In the genomic region with DNA sequence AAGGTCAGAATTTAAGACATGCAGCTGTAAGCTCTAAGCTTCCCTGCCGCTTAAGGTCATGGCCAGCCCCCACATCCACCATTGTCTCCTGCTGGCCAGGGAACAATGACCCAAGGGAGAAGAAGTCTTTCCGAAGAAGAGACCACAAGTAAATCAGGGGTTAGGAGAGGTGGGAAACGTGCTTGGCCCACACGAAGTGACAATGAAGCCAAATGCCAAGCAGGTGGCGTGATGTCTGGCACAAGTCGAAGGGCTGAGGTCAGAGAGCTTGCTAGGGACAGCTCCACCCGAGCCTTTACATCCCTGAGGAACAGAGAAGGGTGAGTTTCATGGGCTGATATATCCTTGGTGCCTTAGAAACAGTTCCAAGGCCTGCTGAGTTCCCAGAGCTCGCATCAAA, we compare ENCODE assay signal across 8 mouse cellular contexts. TPM values are rescaled to one million over a fixed set of nuclear protein-coding genes. Genes with fewer than 3 reads are reported as not detected.
DNase-seq lines count a peak whose midpoint lies in the region; ATAC-seq and TF ChIP-seq lines count a peak whose summit lies in the region.

No protein-coding gene starts in this region.

- H3K27ac ChIP-seq in kidney, embryonic 15.5 days: peak overlapping the region; percentile 74
- H3K27ac ChIP-seq in kidney, adult 2 months (ENCODE audit: insufficient read depth, low read depth, low read length): no peak overlapping the region
- peak overlapping the region; percentile 64 for H3K27ac ChIP-seq in embryonic facial prominence, embryonic 12.5 days
- peak overlapping the region; percentile 74 for H3K27ac ChIP-seq in limb, embryonic 12.5 days

- TF ChIP-seq POLR2A in kidney, adult 2 months (IDR thresholded peaks at IDR 0.05; ENCODE audit: low read depth, low read length): no peak

- no peak for ATAC-seq in kidney, embryonic 15.5 days (replicated peaks; ENCODE audit: low FRiP score)
- ATAC-seq in embryonic facial prominence, embryonic 12.5 days (ENCODE audit: insufficient number of reproducible peaks, insufficient read depth, low FRiP score, low TSS enrichment): no peak
- ATAC-seq in limb, embryonic 12.5 days (ENCODE audit: insufficient number of reproducible peaks, insufficient read depth, low FRiP score, low TSS enrichment, low read depth): no peak
- ATAC-seq in CD4-positive, CD25-positive, alpha-beta regulatory T cell, adult 4 months: no peak

- intact Hi-C loops in gastrocnemius, postnatal 36 days (cut with DNase I): no loop called here

- WGBS in kidney, embryonic 15.5 days: 47% methylated on average over 8 of the region's 8 CpGs
- WGBS in kidney, adult 2 months: 74% methylated on average over 8 of the region's 8 CpGs
- WGBS in embryonic facial prominence, embryonic 12.5 days: 75% methylated on average over 8 of the region's 8 CpGs
- WGBS in limb, embryonic 12.5 days: 72% methylated on average over 8 of the region's 8 CpGs

- no peaks in the 10 kb centered on the region for H3K9me3 ChIP-seq in kidney, embryonic 15.5 days (replicated peaks)
- H3K9me3 ChIP-seq in embryonic facial prominence, embryonic 12.5 days: no peaks in the 10 kb centered on the region
- H3K9me3 ChIP-seq in limb, embryonic 12.5 days: no peaks in the 10 kb centered on the region

- no peak for DNase-seq in kidney, adult 2 months
- DNase-seq in gastrocnemius, postnatal 36 days: peak; percentile 64 to 65
- no peak for DNase-seq in urinary bladder, adult 18-20 months (ENCODE audit: low spot score in 2 of 2)
- DNase-seq in embryo, embryonic 10.5 days (ENCODE audit: low spot score): no peak

- no peak overlapping the region for H3K4me2 ChIP-seq in kidney, embryonic 15.5 days
- H3K4me2 ChIP-seq in embryonic facial prominence, embryonic 12.5 days (replicated peaks): no peak overlapping the region
- H3K4me2 ChIP-seq in limb, embryonic 12.5 days: no peak overlapping the region

- peaks cover 27% of the 10 kb centered on the region for H3K4me1 ChIP-seq in kidney, embryonic 15.5 days
- 0 out of 2 replicates have a peak, but pooled peaks cover 3% of the 10 kb centered on the region for H3K4me1 ChIP-seq in kidney, adult 2 months (ENCODE audit: control insufficient read depth, insufficient read depth, low read length)
- peaks cover 15% of the 10 kb centered on the region for H3K4me1 ChIP-seq in embryonic facial prominence, embryonic 12.5 days
- peaks cover 11% of the 10 kb centered on the region for H3K4me1 ChIP-seq in limb, embryonic 12.5 days (replicated peaks)

- H3K36me3 ChIP-seq in kidney, embryonic 15.5 days: no peaks in the 10 kb centered on the region
- no peaks in the 10 kb centered on the region for H3K36me3 ChIP-seq in kidney, adult 2 months (ENCODE audit: control insufficient read depth, insufficient read depth, low read length)
- no peaks in the 10 kb centered on the region for H3K36me3 ChIP-seq in embryonic facial prominence, embryonic 12.5 days
- H3K36me3 ChIP-seq in limb, embryonic 12.5 days: no peaks in the 10 kb centered on the region

- no peak for TF ChIP-seq CTCF in kidney, adult 2 months (conservative IDR thresholded peaks at IDR 0.05; ENCODE audit: insufficient read depth, insufficient read length, low read depth, low read length)

- no peaks in the 10 kb centered on the region for H3K27me3 ChIP-seq in kidney, embryonic 15.5 days
- no peaks in the 10 kb centered on the region for H3K27me3 ChIP-seq in kidney, adult 2 months (replicated peaks; ENCODE audit: control insufficient read depth, insufficient read depth, low read length)
- no peaks in the 10 kb centered on the region for H3K27me3 ChIP-seq in embryonic facial prominence, embryonic 12.5 days
- H3K27me3 ChIP-seq in limb, embryonic 12.5 days: no peaks in the 10 kb centered on the region

- H3K9ac ChIP-seq in kidney, embryonic 15.5 days: no peak overlapping the region
- no peak overlapping the region for H3K9ac ChIP-seq in embryonic facial prominence, embryonic 12.5 days
- no peak overlapping the region for H3K9ac ChIP-seq in limb, embryonic 12.5 days (replicated peaks)

- H3K4me3 ChIP-seq in kidney, embryonic 15.5 days (replicated peaks): no peak overlapping the region
- no peak overlapping the region for H3K4me3 ChIP-seq in kidney, adult 2 months (ENCODE audit: insufficient read depth, low read depth, low read length)
- H3K4me3 ChIP-seq in embryonic facial prominence, embryonic 12.5 days: no peak overlapping the region
- H3K4me3 ChIP-seq in limb, embryonic 12.5 days (replicated peaks): no peak overlapping the region

RNA-seq across cellular contexts. Expression of a gene that starts 36.3 kb away (rescaled TPM):
- 66.0 and 70.0 TPM in 2 replicates for polyA plus RNA-seq in kidney, embryonic 15.5 days (2015; fragmentation: Nextera tagmentation; extraction: Ambion mirVana)
- 0.10 and 0.28 TPM in 2 replicates for polyA plus RNA-seq in kidney, adult 2 months (2012; rRNA removed)
- polyA plus RNA-seq in embryonic facial prominence, embryonic 12.5 days (2016; fragmentation: Nextera tagmentation; extraction: Ambion mirVana): 66.9 and 71.1 TPM in 2 replicates
- under 1 TPM; 0.30 to 0.36 TPM for total RNA-seq in gastrocnemius, postnatal 36 days (2021)
- 74.5 and 78.1 TPM in 2 replicates for polyA plus RNA-seq in limb, embryonic 12.5 days (2016; fragmentation: Nextera tagmentation; extraction: Ambion mirVana)
- 10 to 100 TPM in 1 of 2 experiments, 1 to 10 TPM in 1; 8.3 to 13.4 TPM for polyA plus RNA-seq in CD4-positive, CD25-positive, alpha-beta regulatory T cell, adult 4 months (2017; shearing (Covaris generic))

RNA-seq across cellular contexts. Expression of a gene that starts 52.9 kb away (rescaled TPM):
- polyA plus RNA-seq in kidney, embryonic 15.5 days (2015; fragmentation: Nextera tagmentation; extraction: Ambion mirVana): 14.3 and 15.4 TPM in 2 replicates
- 96.2 and 103 TPM in 2 replicates for polyA plus RNA-seq in kidney, adult 2 months (2012; rRNA removed)
- 10.8 and 13.5 TPM in 2 replicates for polyA plus RNA-seq in embryonic facial prominence, embryonic 12.5 days (2016; fragmentation: Nextera tagmentation; extraction: Ambion mirVana)
- total RNA-seq in gastrocnemius, postnatal 36 days (2021): under 1 TPM; 0.66 to 0.86 TPM
- polyA plus RNA-seq in limb, embryonic 12.5 days (2016; fragmentation: Nextera tagmentation; extraction: Ambion mirVana): 11.9 and 13.0 TPM in 2 replicates
- polyA plus RNA-seq in CD4-positive, CD25-positive, alpha-beta regulatory T cell, adult 4 months (2017; shearing (Covaris generic)): 1 to 10 TPM; 5.1 to 5.2 TPM

Comparison
In these comparisons a context has a peak if more than half of its experiments do, and no peak if none do; other contexts are left out.
1. DNase-seq: peak in gastrocnemius, postnatal 36 days (2 of 2); none in kidney, adult 2 months (single experiment), urinary bladder, adult 18-20 months (0 of 2) and embryo, embryonic 10.5 days (single experiment).